14 mouse cellular contexts compared by ENCODE assay signal in genomic region chr5:148402641-148403040, GRCm38 (mm10).
"Had no signal": no experiment of that assay in that cellular context is flagged by ENCODE, and none has a peak within 500 bp of the region (broad histone marks: within the 10 kb centered on the region; RNA-seq: fewer than 3 reads in every experiment).

No protein-coding gene starts in this region.

- H3K27me3 ChIP-seq: kidney, embryonic 15.5 days had no signal

- ATAC-seq: midbrain, embryonic 13.5 days had no signal

- H3K4me3 ChIP-seq: kidney, embryonic 15.5 days; limb, embryonic 13.5 days; midbrain, embryonic 13.5 days; neural tube, embryonic 15.5 days had no signal

- H3K27ac ChIP-seq: kidney, embryonic 15.5 days; limb, embryonic 13.5 days; liver, embryonic 14.5 days; midbrain, embryonic 13.5 days; neural tube, embryonic 15.5 days had no signal

- DNase-seq: kidney, adult 2 months; kidney, postnatal 25 days; layer of hippocampus, adult 9-11 months; layer of hippocampus, postnatal 36 days; left cerebral cortex, postnatal 4 days; lung, adult 18-20 months; lung, postnatal 36 days; right cerebral cortex, postnatal 14 days; thymus, postnatal 4 days had no signal

- H3K36me3 ChIP-seq: kidney, embryonic 15.5 days; limb, embryonic 13.5 days; midbrain, embryonic 13.5 days; neural tube, embryonic 15.5 days had no signal

- H3K9me3 ChIP-seq: neural tube, embryonic 15.5 days had no signal
